Mouse (Mus musculus): ENCODE measurements at regions not wholly inside any gene's neighbourhood (a gene's known extent, or its start where the extent isn't known, plus 50 kb on each side); places are given as distances from the start of the nearest gene placed in this dataset.

DNA sequence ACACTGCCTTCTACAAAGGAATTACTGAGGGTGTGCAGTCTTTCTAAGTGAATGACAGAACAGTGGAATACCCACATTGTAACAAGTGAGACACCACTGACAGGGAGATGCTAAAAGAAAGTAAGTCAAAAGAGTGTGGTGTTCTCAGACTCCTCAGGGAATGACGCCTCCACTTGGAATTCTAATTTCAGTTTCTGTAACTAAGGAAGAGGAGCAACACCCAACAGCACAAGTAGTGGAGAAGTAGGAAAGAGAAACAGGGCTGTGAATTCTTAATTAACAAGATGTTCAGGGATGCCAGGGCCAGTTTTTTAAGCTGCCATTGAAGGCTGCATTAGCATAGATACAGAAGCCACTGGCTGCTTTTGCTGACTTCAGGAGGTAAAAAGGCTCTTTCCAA is 81.4 kb downstream of the Fscb start:
- DNase-seq (ENCODE audit: low spot score in 2 of 2) = peak; percentile 11 to 16

DNA sequence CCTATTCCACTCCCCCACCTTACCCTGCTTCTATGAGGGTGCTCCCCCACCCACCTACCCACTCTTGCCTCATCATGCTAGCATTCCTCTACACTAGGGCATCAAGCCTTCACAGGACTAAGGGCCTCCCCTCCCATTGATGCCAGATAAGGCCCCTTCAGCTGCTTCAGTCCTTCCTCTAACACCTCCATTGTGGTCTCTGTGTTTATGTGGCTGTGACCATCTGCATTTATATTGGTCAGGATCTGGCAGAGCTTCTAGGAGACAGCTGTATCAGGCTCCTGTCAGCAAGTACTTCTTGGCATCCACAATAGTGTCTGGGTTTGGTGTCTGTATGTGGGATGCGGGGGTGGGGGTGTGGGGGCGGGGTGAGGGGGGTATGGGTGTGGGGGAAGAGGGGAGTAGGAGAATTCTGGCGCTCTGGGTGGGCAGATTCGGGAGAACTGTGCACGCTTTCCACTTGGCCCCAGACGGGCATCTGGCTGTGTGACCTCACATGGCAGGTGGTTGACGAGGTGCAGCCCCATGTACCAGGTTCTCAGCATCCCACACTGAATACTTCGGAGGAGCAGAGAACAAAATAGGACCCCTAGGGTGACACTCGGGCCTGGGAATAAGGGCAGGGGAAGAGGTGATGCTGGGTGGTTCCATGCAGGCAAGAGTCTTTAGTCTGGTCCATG is 84.6 kb downstream of the Fscb start:
- DNase-seq (ENCODE audit: low spot score in 2 of 2) = no peak

GRCm38 (mm10) chr12:64364941-64365340 is 109.5 kb downstream of the Fscb start:
- DNase-seq (ENCODE audit: low spot score in 2 of 2) = no peak

DNA sequence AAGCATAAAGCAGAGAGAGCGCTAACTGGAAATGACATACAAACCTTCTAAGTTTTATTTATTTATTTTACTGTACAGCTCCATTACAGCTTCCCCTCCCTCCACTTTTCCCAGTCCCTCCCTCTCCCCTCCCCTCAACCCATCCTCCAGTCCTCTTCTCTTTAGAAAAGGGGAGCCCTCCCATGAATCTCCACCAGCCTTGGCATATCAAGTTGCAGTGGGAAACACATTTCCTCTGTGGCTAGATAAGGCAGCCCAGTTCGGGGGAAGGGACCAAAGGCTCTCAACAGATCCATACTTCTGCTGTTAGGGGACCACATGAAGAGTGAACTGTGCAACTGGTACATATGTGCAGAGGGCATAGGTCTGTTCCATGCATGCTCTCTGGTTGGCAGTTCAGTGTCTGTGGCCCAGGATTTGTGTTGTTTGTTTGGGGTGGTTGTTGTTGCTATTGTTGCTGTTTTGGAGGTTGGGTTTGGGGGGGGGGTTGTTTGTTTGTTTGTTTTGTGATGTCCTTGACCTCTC is 112.8 kb downstream of the Fscb start:
- no peak for DNase-seq (ENCODE audit: low spot score in 2 of 2)

DNA sequence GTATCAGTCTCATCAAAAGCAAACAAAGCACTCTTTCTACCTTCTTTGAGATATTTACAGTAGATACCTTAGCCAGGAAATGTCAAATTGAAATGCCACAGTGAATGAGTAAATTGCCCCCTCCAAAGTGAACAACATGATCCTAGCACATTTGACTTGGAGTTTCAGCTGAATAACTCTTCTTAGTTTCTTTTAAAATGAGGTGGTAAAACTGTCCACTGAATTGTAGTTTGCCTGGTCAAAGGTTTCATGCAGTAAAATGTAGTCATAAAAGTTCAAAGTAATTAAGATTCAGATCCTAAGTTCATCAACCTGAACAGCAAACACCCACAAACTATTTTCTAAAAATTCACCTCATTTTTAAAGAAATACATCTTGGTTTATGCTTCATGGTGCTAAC is 113.8 kb downstream of the Fscb start:
- DNase-seq (ENCODE audit: low spot score in 2 of 2) = no peak

DNA sequence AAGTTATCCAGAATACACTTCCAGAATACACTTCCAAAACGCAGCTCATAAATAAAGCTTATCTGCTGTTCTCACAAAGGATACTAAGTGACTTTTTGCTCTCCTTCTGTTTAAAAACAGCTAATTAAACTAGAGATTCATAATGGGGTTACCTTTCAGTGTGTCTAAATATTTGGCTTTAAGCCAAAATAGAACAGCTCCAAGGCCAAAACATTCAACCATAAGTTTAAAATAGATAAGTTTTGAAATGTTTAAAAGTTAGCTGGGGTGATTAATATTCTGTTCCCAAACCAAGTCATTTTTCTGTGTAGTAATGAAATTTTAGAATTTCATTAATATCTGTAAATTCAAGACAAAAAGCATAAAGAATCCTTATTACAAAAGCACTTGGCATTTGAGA is 130.7 kb downstream of the Fscb start:
- no peak for DNase-seq (ENCODE audit: low spot score in 2 of 2)

DNA sequence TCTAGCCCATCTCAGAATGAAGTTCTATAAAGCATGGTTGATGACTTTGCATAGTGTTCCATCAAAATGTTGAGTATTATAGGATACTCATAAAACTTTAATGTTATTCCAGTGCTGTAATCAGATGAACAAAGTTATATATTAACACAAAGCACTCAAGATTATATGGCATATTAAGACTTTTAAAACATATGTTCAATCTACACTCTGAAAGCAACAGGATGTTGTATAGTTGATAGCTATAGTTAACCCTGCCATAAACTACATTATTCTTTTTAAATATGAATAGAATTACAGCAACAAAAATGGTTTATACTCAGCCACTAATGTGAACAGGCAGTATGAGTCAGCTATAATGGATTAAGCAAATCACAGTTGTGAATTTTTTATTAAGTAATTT is 139.3 kb downstream of the Fscb start:
- no peak for DNase-seq (ENCODE audit: low spot score in 2 of 2)

All from frontal cortex, postnatal 10 days (tissue).